Mouse (Mus musculus) stomach, postnatal 0 days (tissue): ENCODE measurements around the gene Rnh1. TPM values are rescaled to one million over a fixed set of nuclear protein-coding genes. Genes with fewer than 3 reads are reported as not detected.
A peak's percentile ranks its signal among the peaks of the same experiment; 100 is the strongest.

Experiments
- ATAC-seq: fragments of 200-750 bp; cut with Nextera tagmentation; 2 replicates; pipeline ENCODE4 v1.8.0; 2017; ENCODE audit not compliant: low FRiP score, low TSS enrichment
- DNase-seq: peaks from one replicate; pipeline ENCODE4 v3.0.0-alpha.2; 2016; ENCODE audit warnings: low spot score
- H3K27ac ChIP-seq: fragments of 300-500 bp; sonication (generic); replicated peaks from 2 replicates; pipeline ENCODE4 v1.5.1; 2014; ENCODE audit warnings: mild to moderate bottlenecking, control low read depth
- H3K27me3 ChIP-seq: fragments of 300-500 bp; sonication (generic); 2 replicates; pipeline ENCODE4 v1.6.1; 2014; ENCODE audit warnings: low read length; ENCODE audit not compliant: control insufficient read depth, insufficient read depth
- H3K36me3 ChIP-seq: fragments of 300-500 bp; sonication (generic); 2 replicates; pipeline ENCODE4 v1.6.1; 2014; ENCODE audit warnings: low read length, mixed read lengths; ENCODE audit not compliant: control insufficient read depth, insufficient read depth
- H3K4me1 ChIP-seq: fragments of 300-500 bp; sonication (generic); replicated peaks from 2 replicates; pipeline ENCODE4 v1.6.1; 2014; ENCODE audit warnings: antibody characterized with exemption; ENCODE audit not compliant: control insufficient read depth, insufficient read depth
- H3K4me2 ChIP-seq: fragments of 300-500 bp; sonication (generic); replicated peaks from 2 replicates; pipeline ENCODE4 v1.6.1; 2014; ENCODE audit warnings: low read depth, mild to moderate bottlenecking, control low read depth, moderate library complexity
- H3K4me3 ChIP-seq: fragments of 300-500 bp; sonication (generic); 2 replicates; pipeline ENCODE4 v1.5.1; 2014; ENCODE audit warnings: low read depth, low read length, control low read depth
- H3K9ac ChIP-seq: fragments of 300-500 bp; sonication (generic); 2 replicates; pipeline ENCODE4 v1.6.1; 2014; ENCODE audit warnings: mild to moderate bottlenecking, low read length, control low read depth, mixed read lengths
- H3K9me3 ChIP-seq: fragments of 300-500 bp; sonication (generic); 2 replicates; pipeline ENCODE4 v1.6.1; 2016; ENCODE audit warnings: low read length; ENCODE audit not compliant: control insufficient read depth
- CTCF ChIP-seq: IDR thresholded peaks from 2 replicates; pipeline ENCODE4 v1.5.1; 2016; ENCODE audit warnings: antibody characterized with exemption, low read depth, mild to moderate bottlenecking, moderate library complexity
- EP300 ChIP-seq: optimal IDR thresholded peaks from 2 replicates; pipeline ENCODE3; 2016; ENCODE audit warnings: antibody characterized with exemption
- WGBS: fragments of 180-500 bp; shearing (Covaris S2); extraction: QIAGEN DNeasy Blood & Tissue Kit; methylation state at CpG from one replicate; pipeline ENCODE4 v1.1.7; 2014; 5-methylcytosine and 5-hydroxymethylcytosine counted together
- polyA plus RNA-seq: library from polyadenylated mRNA; unstranded; fragments of >200 nt; fragmentation: Nextera tagmentation; extraction: Ambion mirVana; gene quantifications from 2 replicates; pipeline ENCODE4 v1.2.1, GENCODE M21; 2015

The Rnh1 gene
- polyA plus RNA-seq, 1 experiment from 2014 or later: 216 TPM

- H3K27ac ChIP-seq: peak overlapping the region; percentile 80
- H3K36me3 ChIP-seq: peaks cover 33% of the 10 kb centered on the region
These were observed 7.8 kb downstream of the Rnh1 start for GRCm38 (mm10) chr7:141164850-141165249.

GRCm38 (mm10) chr7:141164397-141164796, 8.3 kb downstream of the Rnh1 start:
- Histone ChIP-seq H3K9me3 (no peaks in the 10 kb centered on the region), H3K4me2 (no peak overlapping the region), H3K9ac (no peak overlapping the region), H3K4me1 (peaks cover 9% of the 10 kb centered on the region), H3K27ac (peak overlapping the region; percentile 80), H3K27me3 (no peaks in the 10 kb centered on the region), H3K36me3 (peaks cover 33% of the 10 kb centered on the region), H3K4me3 (no peak overlapping the region)
- 83% methylated on average over 7 of the region's 7 CpGs for WGBS
- peak; percentile 25; the same call in 1 of the 2 replicates for ATAC-seq
- DNase-seq: no peak
- no peak for TF ChIP-seq EP300
- TF ChIP-seq CTCF: no peak

More at GRCm38 (mm10) chr7:141164850-141165249, 7.8 kb downstream of the Rnh1 start:
- no peak overlapping the region for H3K9ac ChIP-seq
- ATAC-seq: peak; percentile 93
- H3K27me3 ChIP-seq: no peaks in the 10 kb centered on the region
- H3K4me2 ChIP-seq: no peak overlapping the region
- H3K9me3 ChIP-seq: no peaks in the 10 kb centered on the region
- H3K4me1 ChIP-seq: peaks cover 9% of the 10 kb centered on the region
- peak; percentile 86 for DNase-seq
- 59% methylated on average over 6 of the region's 6 CpGs for WGBS
- TF ChIP-seq CTCF: no peak
- TF ChIP-seq EP300: no peak
- H3K4me3 ChIP-seq: no peak overlapping the region

- TF ChIP-seq CTCF (no peak), EP300 (no peak)
- DNase-seq (no peak), ATAC-seq (no peak)
- 75% methylated on average over 9 of the region's 9 CpGs for WGBS
- no peak overlapping the region for H3K4me3 ChIP-seq
- no peaks in the 10 kb centered on the region for H3K27me3 ChIP-seq
- H3K4me2 ChIP-seq: no peak overlapping the region
- peaks cover 4% of the 10 kb centered on the region; the same call in 1 of the 2 replicates for H3K9me3 ChIP-seq
- no peak overlapping the region for H3K27ac ChIP-seq
- peaks cover 16% of the 10 kb centered on the region; the same call in 1 of the 2 replicates for H3K36me3 ChIP-seq
- H3K9ac ChIP-seq: no peak overlapping the region
- H3K4me1 ChIP-seq: no peaks in the 10 kb centered on the region
These were observed 17.3 kb downstream of the Rnh1 start for GRCm38 (mm10) chr7:141155362-141155761.

- H3K36me3 ChIP-seq: peaks cover 4% of the 10 kb centered on the region; the same call in 1 of the 2 replicates
- H3K4me3 ChIP-seq: no peak overlapping the region
- DNase-seq: peak; percentile 37
- H3K9ac ChIP-seq: no peak overlapping the region
- H3K4me2 ChIP-seq: no peak overlapping the region
- TF ChIP-seq EP300 (no peak), CTCF (no peak)
- peak; percentile 66 for ATAC-seq
- no peak overlapping the region for H3K27ac ChIP-seq
- no peaks in the 10 kb centered on the region for H3K4me1 ChIP-seq
- H3K9me3 ChIP-seq: no peaks in the 10 kb centered on the region
- no peaks in the 10 kb centered on the region for H3K27me3 ChIP-seq
- 62% methylated on average over 4 of the region's 4 CpGs for WGBS
These were observed 24.0 kb downstream of the Rnh1 start for GRCm38 (mm10) chr7:141148639-141149038.

GRCm38 (mm10) chr7:141147044-141147443, 25.6 kb downstream of the Rnh1 start:
- Histone ChIP-seq H3K4me2 (no peak overlapping the region), H3K9ac (no peak overlapping the region), H3K9me3 (no peaks in the 10 kb centered on the region), H3K36me3 (no peaks in the 10 kb centered on the region; the same call in 1 of the 2 replicates), H3K27me3 (no peaks in the 10 kb centered on the region), H3K4me3 (no peak overlapping the region), H3K4me1 (no peaks in the 10 kb centered on the region), H3K27ac (no peak overlapping the region)
- TF ChIP-seq EP300 (no peak), CTCF (no peak)
- no peak for ATAC-seq
- no peak for DNase-seq
- 83% methylated on average over 6 of the region's 6 CpGs for WGBS

GRCm38 (mm10) chr7:141146043-141146595, 26.5 kb downstream of the Rnh1 start:
- DNase-seq: no peak
- no peak overlapping the region for H3K27ac ChIP-seq
- TF ChIP-seq EP300: no peak
- TF ChIP-seq CTCF: no peak

More at GRCm38 (mm10) chr7:141146043-141146595, 26.5 kb downstream of the Rnh1 start:
- Histone ChIP-seq H3K4me3 (no peak overlapping the region), H3K27me3 (no peaks in the 10 kb centered on the region), H3K4me1 (no peaks in the 10 kb centered on the region), H3K9me3 (no peaks in the 10 kb centered on the region), H3K36me3 (no peaks in the 10 kb centered on the region), H3K4me2 (no peak overlapping the region), H3K9ac (no peak overlapping the region)
- no peak for ATAC-seq
- WGBS: 89% methylated on average over 12 of the region's 12 CpGs
